Comparison of ENCODE assay signal across 24 mouse cellular contexts in the genomic region with DNA sequence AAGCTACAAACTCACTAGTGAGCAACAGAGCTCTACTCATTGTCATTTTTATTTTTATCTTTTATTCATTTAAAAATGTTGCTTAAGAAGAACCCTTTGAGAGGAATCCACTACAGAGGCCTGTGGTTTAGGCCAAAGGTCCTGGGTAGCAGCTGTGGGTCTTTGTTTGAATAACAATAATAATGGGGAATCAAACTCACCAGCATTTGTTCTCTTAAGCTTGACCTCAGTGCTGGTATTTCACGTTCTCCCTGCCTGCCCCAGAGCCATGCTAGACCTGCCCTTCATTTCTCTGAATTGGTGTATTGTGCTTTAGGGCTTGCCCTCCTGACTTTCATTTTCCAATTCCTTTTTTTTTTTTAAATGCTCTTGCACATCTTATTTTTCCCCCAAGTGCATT.
DNase-seq lines count a peak whose midpoint lies in the region; ATAC-seq lines count a peak whose summit lies in the region.
"Had no signal": no experiment of that assay in that cellular context is flagged by ENCODE, and none has a peak within 500 bp of the region (broad histone marks: within the 10 kb centered on the region; RNA-seq: fewer than 3 reads in every experiment).

No protein-coding gene starts in this region.

- H3K36me3 ChIP-seq in midbrain, embryonic 11.5 days (ENCODE audit: control insufficient read depth, insufficient read depth, low read length), result no peaks in the 10 kb centered on the region
- H3K36me3 ChIP-seq in midbrain, embryonic 14.5 days (ENCODE audit: control insufficient read depth, insufficient read depth, low read length), result no peaks in the 10 kb centered on the region
- H3K36me3 ChIP-seq: embryonic facial prominence, embryonic 15.5 days; forebrain, embryonic 10.5 days; forebrain, embryonic 15.5 days; G1E; hindbrain, embryonic 15.5 days had no signal

- 3% methylated on average over 1 of the region's 1 CpGs for WGBS in midbrain, embryonic 11.5 days
- 2% methylated on average over 1 of the region's 1 CpGs for WGBS in midbrain, embryonic 14.5 days

- peak; percentile 87 for DNase-seq in midbrain, embryonic 11.5 days (ENCODE audit: low spot score, missing footprints)
- no peak for DNase-seq in midbrain, embryonic 14.5 days
- peak; percentile 37 for DNase-seq in Muller cell, postnatal 12 days (ENCODE audit: inconsistent ontology term)
- DNase-seq in ZHBTc4 (ENCODE audit: low read depth, low spot score), result peak; percentile 6
- DNase-seq in embryo, embryonic 11 days, result peak; percentile 10
- DNase-seq in thymus, adult 18-20 months, result no peak
- DNase-seq in spleen, adult 12 weeks (ENCODE audit: low spot score), result no peak
- DNase-seq in adrenal gland, postnatal 36 days, result no peak
- DNase-seq: adrenal gland, adult 2 months; adrenal gland, postnatal 25 days; cerebellum, adult 11 months; cerebellum, adult 8-10 months; cerebellum, postnatal 14 days; gastrocnemius, postnatal 36 days; heart, adult 11 months; heart, postnatal 10 days; heart, postnatal 4 days had no signal

- no peak overlapping the region for H3K9ac ChIP-seq in midbrain, embryonic 11.5 days (ENCODE audit: low read length)
- no peak overlapping the region for H3K9ac ChIP-seq in midbrain, embryonic 14.5 days (replicated peaks; ENCODE audit: low read length)
- H3K9ac ChIP-seq: embryonic facial prominence, embryonic 15.5 days; forebrain, embryonic 15.5 days; hindbrain, embryonic 15.5 days had no signal

- H3K27me3 ChIP-seq in midbrain, embryonic 11.5 days (ENCODE audit: control insufficient read depth, insufficient read depth, low read length), result no peaks in the 10 kb centered on the region
- H3K27me3 ChIP-seq in midbrain, embryonic 14.5 days (ENCODE audit: control insufficient read depth, insufficient read depth, low read length), result no peaks in the 10 kb centered on the region
- H3K27me3 ChIP-seq: embryonic facial prominence, embryonic 15.5 days; forebrain, embryonic 15.5 days; hindbrain, embryonic 15.5 days had no signal

- H3K4me1 ChIP-seq in midbrain, embryonic 11.5 days (ENCODE audit: control insufficient read depth, insufficient read depth, low read length), result peaks cover 5% of the 10 kb centered on the region; the same call in 1 of the 2 replicates
- H3K4me1 ChIP-seq in midbrain, embryonic 14.5 days (ENCODE audit: control insufficient read depth, insufficient read depth, low read length), result no peaks in the 10 kb centered on the region
- H3K4me1 ChIP-seq: embryonic facial prominence, embryonic 15.5 days; forebrain, embryonic 15.5 days; hindbrain, embryonic 15.5 days had no signal

- H3K4me2 ChIP-seq in midbrain, embryonic 11.5 days, result no peak overlapping the region
- H3K4me2 ChIP-seq in midbrain, embryonic 14.5 days (ENCODE audit: low read length), result no peak overlapping the region
- H3K4me2 ChIP-seq: embryonic facial prominence, embryonic 15.5 days; forebrain, embryonic 15.5 days; hindbrain, embryonic 15.5 days had no signal

- no peak overlapping the region for H3K27ac ChIP-seq in midbrain, embryonic 11.5 days (ENCODE audit: low read depth, low read length)
- no peak overlapping the region for H3K27ac ChIP-seq in midbrain, embryonic 14.5 days (replicated peaks; ENCODE audit: low read depth, low read length)
- H3K27ac ChIP-seq: embryonic facial prominence, embryonic 15.5 days; forebrain, embryonic 10.5 days; forebrain, embryonic 15.5 days; hindbrain, embryonic 15.5 days had no signal

- no peak overlapping the region for H3K4me3 ChIP-seq in midbrain, embryonic 11.5 days (ENCODE audit: low read depth, low read length)
- H3K4me3 ChIP-seq in midbrain, embryonic 14.5 days (replicated peaks; ENCODE audit: low read depth, low read length), result no peak overlapping the region
- H3K4me3 ChIP-seq: embryonic facial prominence, embryonic 15.5 days; erythroblast, embryonic 14.5 days; forebrain, embryonic 10.5 days; forebrain, embryonic 15.5 days; hindbrain, embryonic 15.5 days had no signal

- H3K9me3 ChIP-seq in midbrain, embryonic 11.5 days (ENCODE audit: control insufficient read depth, low read length), result no peaks in the 10 kb centered on the region
- no peaks in the 10 kb centered on the region for H3K9me3 ChIP-seq in midbrain, embryonic 14.5 days (ENCODE audit: control insufficient read depth, low read length)
- H3K9me3 ChIP-seq: embryonic facial prominence, embryonic 15.5 days; forebrain, embryonic 10.5 days; forebrain, embryonic 15.5 days; G1E; hindbrain, embryonic 15.5 days had no signal

- peak; percentile 75 for ATAC-seq in midbrain, embryonic 11.5 days (ENCODE audit: low FRiP score)
- no peak for ATAC-seq in midbrain, embryonic 14.5 days (ENCODE audit: low FRiP score, low TSS enrichment)
- ATAC-seq: forebrain, embryonic 15.5 days; inflammation-experienced regulatory T-cells, adult 6 months had no signal

Comparison
In these comparisons a context has a peak if more than half of its experiments do, and no peak if none do; other contexts are left out.
1. DNase-seq: peak in midbrain, embryonic 11.5 days (single experiment), Muller cell, postnatal 12 days (single experiment), ZHBTc4 (single experiment) and embryo, embryonic 11 days (single experiment); none in midbrain, embryonic 14.5 days (single experiment), thymus, adult 18-20 months (0 of 2), spleen, adult 12 weeks (single experiment) and adrenal gland, postnatal 36 days (0 of 2).